Mouse (Mus musculus) lung, postnatal 0 days (tissue): ENCODE measurements at regions not wholly inside any gene's neighbourhood (a gene's known extent, or its start where the extent isn't known, plus 50 kb on each side); places are given as distances from the start of the nearest gene placed in this dataset.

ENCODE experiments used
- ATAC-seq: fragments of 200-750 bp; cut with Nextera tagmentation; 2 replicates; pipeline ENCODE4 v1.8.0; 2017; ENCODE audit warnings: moderate library complexity
- DNase-seq: peaks from one replicate; pipeline ENCODE4 v3.0.0-alpha.2; 2016; ENCODE audit warnings: low spot score
- H3K27ac ChIP-seq: fragments of 300-500 bp; sonication (generic); 2 replicates; pipeline ENCODE4 v1.5.1; 2014; ENCODE audit warnings: antibody characterized with exemption, mild to moderate bottlenecking, low read length, mixed read lengths
- H3K27me3 ChIP-seq: fragments of 300-500 bp; sonication (generic); replicated peaks from 2 replicates; pipeline ENCODE4 v1.6.1; 2014; ENCODE audit warnings: low read length, mixed read lengths; ENCODE audit not compliant: insufficient read depth
- H3K36me3 ChIP-seq: fragments of 300-500 bp; sonication (generic); 2 replicates; pipeline ENCODE4 v1.6.1; 2014; ENCODE audit warnings: low read length, mixed read lengths; ENCODE audit not compliant: insufficient read depth
- H3K4me1 ChIP-seq: fragments of 300-500 bp; sonication (generic); 2 replicates; pipeline ENCODE4 v1.6.1; 2014; ENCODE audit warnings: antibody characterized with exemption, low read depth, low read length, mixed read lengths; ENCODE audit not compliant: insufficient read depth
- H3K4me2 ChIP-seq: fragments of 300-500 bp; sonication (generic); replicated peaks from 2 replicates; pipeline ENCODE4 v1.6.1; 2014; ENCODE audit warnings: low read depth, mild to moderate bottlenecking, low read length, moderate library complexity, mixed read lengths
- H3K4me3 ChIP-seq: fragments of 300-500 bp; sonication (generic); 2 replicates; pipeline ENCODE4 v1.5.1; 2014; ENCODE audit warnings: low read depth, low read length
- H3K9ac ChIP-seq: fragments of 300-500 bp; sonication (generic); replicated peaks from 2 replicates; pipeline ENCODE4 v1.6.1; 2014; ENCODE audit warnings: low read depth, mild to moderate bottlenecking
- H3K9me3 ChIP-seq: fragments of 300-500 bp; sonication (generic); 2 replicates; pipeline ENCODE4 v1.6.1; 2016; ENCODE audit warnings: low read length, mixed read lengths
- CTCF ChIP-seq: IDR thresholded peaks from 2 replicates; pipeline ENCODE4 v1.5.1; 2016; ENCODE audit warnings: antibody characterized with exemption, mild to moderate bottlenecking
- EP300 ChIP-seq: IDR thresholded peaks from 2 replicates; pipeline ENCODE4 v1.6.1; 2016; ENCODE audit warnings: antibody characterized with exemption, mild to moderate bottlenecking, control low read depth
- WGBS: fragments of 180-500 bp; shearing (Covaris S2); extraction: QIAGEN DNeasy Blood & Tissue Kit; methylation state at CpG from one replicate; pipeline ENCODE4 v1.1.7; 2014; 5-methylcytosine and 5-hydroxymethylcytosine counted together

GRCm38 (mm10) chr7:117852866-117853265 lies 263.1 kb downstream of the Rps15a start:
- no peaks in the 10 kb centered on the region for H3K27me3 ChIP-seq
- DNase-seq: no peak
- no peaks in the 10 kb centered on the region for H3K9me3 ChIP-seq
- H3K9ac ChIP-seq: no peak overlapping the region
- no peak overlapping the region for H3K4me3 ChIP-seq
- TF ChIP-seq EP300 (no peak), CTCF (no peak)
- H3K36me3 ChIP-seq: no peaks in the 10 kb centered on the region
- H3K4me1 ChIP-seq: no peaks in the 10 kb centered on the region
- no peak overlapping the region for H3K4me2 ChIP-seq
- no peak overlapping the region for H3K27ac ChIP-seq
- no peak for ATAC-seq
- WGBS: 73% methylated on average over 2 of the region's 2 CpGs

- WGBS: 92% methylated on average over 6 of the region's 6 CpGs
- DNase-seq (no peak), ATAC-seq (no peak)
These were observed 265.2 kb downstream of the Rps15a start for GRCm38 (mm10) chr7:117850822-117851221.

DNA sequence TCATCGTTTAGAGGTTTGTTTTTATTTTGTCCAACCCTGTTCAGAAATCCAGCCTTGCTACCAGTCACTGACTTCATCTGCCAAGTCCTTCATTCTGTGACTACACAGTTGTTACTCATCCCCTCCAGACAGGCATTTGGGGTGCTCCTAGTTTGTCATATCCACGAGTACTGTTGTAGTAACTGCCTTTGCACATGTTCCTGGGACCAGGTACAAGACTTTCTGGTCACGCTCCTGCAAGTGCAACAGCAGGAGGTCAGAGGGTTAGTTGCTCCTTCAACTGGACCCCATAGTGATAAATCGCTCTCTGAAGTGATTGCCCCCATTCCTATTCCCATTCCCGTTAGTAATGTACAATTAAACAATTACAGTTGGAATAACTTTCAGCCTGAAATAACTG lies 269.9 kb downstream of the Rps15a start:
- WGBS: 74% methylated on average over 5 of the region's 5 CpGs
- H3K4me3 ChIP-seq: no peak overlapping the region
- H3K9ac ChIP-seq: no peak overlapping the region
- no peaks in the 10 kb centered on the region for H3K36me3 ChIP-seq
- H3K27me3 ChIP-seq: no peaks in the 10 kb centered on the region
- ATAC-seq (no peak), DNase-seq (no peak)
- H3K4me1 ChIP-seq: no peaks in the 10 kb centered on the region
- no peak overlapping the region for H3K27ac ChIP-seq
- TF ChIP-seq EP300 (no peak), CTCF (no peak)
- no peaks in the 10 kb centered on the region for H3K9me3 ChIP-seq
- H3K4me2 ChIP-seq: no peak overlapping the region

More at GRCm38 (mm10) chr7:117850822-117851221, 265.2 kb downstream of the Rps15a start:
- no peaks in the 10 kb centered on the region for H3K9me3 ChIP-seq
- H3K27me3 ChIP-seq: no peaks in the 10 kb centered on the region
- H3K9ac ChIP-seq: no peak overlapping the region
- H3K4me3 ChIP-seq: no peak overlapping the region
- no peak for TF ChIP-seq EP300
- no peak overlapping the region for H3K4me2 ChIP-seq
- H3K4me1 ChIP-seq: no peaks in the 10 kb centered on the region
- H3K27ac ChIP-seq: no peak overlapping the region
- no peaks in the 10 kb centered on the region for H3K36me3 ChIP-seq

GRCm38 (mm10) chr7:117842780-117843179 lies 273.2 kb downstream of the Rps15a start:
- Histone ChIP-seq H3K4me1 (no peaks in the 10 kb centered on the region), H3K4me2 (no peak overlapping the region), H3K4me3 (no peak overlapping the region), H3K27me3 (no peaks in the 10 kb centered on the region), H3K9me3 (no peaks in the 10 kb centered on the region), H3K36me3 (no peaks in the 10 kb centered on the region), H3K27ac (no peak overlapping the region), H3K9ac (no peak overlapping the region)
- 41% methylated on average over 5 of the region's 5 CpGs for WGBS
- DNase-seq (no peak), ATAC-seq (no peak)
- TF ChIP-seq EP300 (no peak), CTCF (no peak)

- no peak overlapping the region for H3K9ac ChIP-seq
- DNase-seq: no peak
- 28% methylated on average over 3 of the region's 3 CpGs for WGBS
- H3K27me3 ChIP-seq: no peaks in the 10 kb centered on the region
- no peaks in the 10 kb centered on the region for H3K36me3 ChIP-seq
- no peak overlapping the region for H3K4me2 ChIP-seq
- TF ChIP-seq EP300 (no peak), CTCF (no peak)
- no peak overlapping the region for H3K27ac ChIP-seq
- no peak overlapping the region for H3K4me3 ChIP-seq
- no peak for ATAC-seq
- H3K4me1 ChIP-seq: no peaks in the 10 kb centered on the region
- H3K9me3 ChIP-seq: no peaks in the 10 kb centered on the region
These were observed 321.0 kb downstream of the Rps15a start for GRCm38 (mm10) chr7:117795035-117795434.

- no peaks in the 10 kb centered on the region for H3K36me3 ChIP-seq
- 76% methylated on average over 6 of the region's 6 CpGs for WGBS
- H3K27ac ChIP-seq: no peak overlapping the region
- no peaks in the 10 kb centered on the region for H3K4me1 ChIP-seq
- no peaks in the 10 kb centered on the region for H3K9me3 ChIP-seq
- H3K27me3 ChIP-seq: no peaks in the 10 kb centered on the region
- no peak overlapping the region for H3K4me2 ChIP-seq
- no peak for DNase-seq
- no peak for TF ChIP-seq CTCF
- TF ChIP-seq EP300: no peak
- H3K9ac ChIP-seq: no peak overlapping the region
- no peak for ATAC-seq
- H3K4me3 ChIP-seq: no peak overlapping the region
These were observed 322.0 kb downstream of the Rps15a start for GRCm38 (mm10) chr7:117793991-117794390.

DNA sequence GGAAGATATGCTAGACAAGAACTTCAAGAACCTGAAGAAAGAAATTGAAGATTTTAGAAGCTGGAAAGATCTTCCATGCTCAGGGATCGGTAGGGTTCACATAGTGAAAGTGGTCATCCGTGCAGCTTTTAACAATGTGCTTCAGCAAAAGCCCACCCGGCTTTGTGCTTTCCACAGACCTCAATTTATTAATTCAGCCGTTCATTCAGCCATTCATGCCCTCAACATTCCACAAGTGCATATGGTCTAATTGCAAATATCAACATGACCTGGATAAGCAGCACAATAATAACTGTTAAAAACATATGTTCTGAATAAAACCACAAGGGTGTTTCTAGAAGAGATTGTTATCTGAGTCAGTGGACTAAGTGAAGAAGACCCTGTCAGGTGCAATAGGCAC lies 323.5 kb downstream of the Rps15a start:
- no peak for DNase-seq
- no peaks in the 10 kb centered on the region for H3K27me3 ChIP-seq
- 87% methylated on average over 4 of the region's 4 CpGs for WGBS

More for the DNA sequence above, 323.5 kb downstream of the Rps15a start:
- Histone ChIP-seq H3K4me1 (no peaks in the 10 kb centered on the region), H3K36me3 (no peaks in the 10 kb centered on the region), H3K9ac (no peak overlapping the region), H3K27ac (no peak overlapping the region), H3K9me3 (no peaks in the 10 kb centered on the region), H3K4me3 (no peak overlapping the region), H3K4me2 (no peak overlapping the region)
- ATAC-seq: no peak
- TF ChIP-seq EP300: no peak
- TF ChIP-seq CTCF: no peak
